Mouse (Mus musculus) granulocyte monocyte progenitor cell, adult 5-6 weeks (primary cell): ENCODE results near the gene H2-Eb1. TPM values are rescaled to one million over a fixed set of nuclear protein-coding genes. Genes with fewer than 3 reads are reported as not detected.

Experiments used
- ATAC-seq: replicated peaks from 2 replicates; pipeline ENCODE4 v1.8.0; 2016; ENCODE audit warnings: mild to moderate bottlenecking, moderate TSS enrichment, inconsistent platforms; ENCODE audit not compliant: poor library complexity, severe bottlenecking
- total RNA-seq, 2 experiments: library from RNA; stranded (forward) in 1 of 2; stranded (reverse) in 1 of 2; fragments of 200-712, 200-1000 nt in 1 of 2; fragments of >200 nt in 1 of 2; fragmentation: Nextera tagmentation in 1 of 2; gene quantifications; 2 replicates each; pipeline ENCODE4 v1.2.3; 2014 to 2017

H2-Eb1 gene
- total RNA-seq, 2 experiments from 2014 or later: 2.6 TPM; not detected in 1

DNA sequence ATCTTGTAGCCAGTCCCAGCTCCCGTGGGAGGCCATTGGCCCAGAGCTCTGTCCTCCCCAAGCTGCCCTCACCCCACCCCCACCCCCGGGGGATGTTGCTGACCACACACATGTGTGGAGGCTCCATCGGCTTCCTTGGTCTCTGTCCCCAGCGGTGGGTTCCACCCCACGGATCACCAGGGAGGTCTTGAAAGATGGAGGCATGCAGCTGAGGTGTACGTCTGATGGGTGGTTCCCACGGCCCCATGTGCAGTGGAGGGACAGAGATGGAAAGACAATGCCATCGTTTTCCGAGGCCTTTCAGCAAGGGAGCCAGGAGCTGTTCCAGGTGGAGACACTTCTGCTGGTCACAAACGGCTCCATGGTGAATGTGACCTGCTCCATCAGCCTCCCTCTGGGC lies 59.4 kb downstream of the H2-Eb1 start:
- no peak for ATAC-seq

Other genes starting within 250 kb of the H2-Eb1 start
- 6.4 and 15.0 TPM in 2 replicates for gene H2-Oa, start 213.5 kb upstream of the H2-Eb1 start, total RNA-seq (2014; fragmentation: Nextera tagmentation)
- 1.7 and 7.6 TPM in 2 replicates for gene H2-Oa, start 213.5 kb upstream of the H2-Eb1 start, total RNA-seq (2017)
- 97.2 and 116 TPM in 2 replicates for gene H2-DMa, start 186.3 kb upstream of the H2-Eb1 start, total RNA-seq (2014; fragmentation: Nextera tagmentation)
- gene H2-DMa, start 186.3 kb upstream of the H2-Eb1 start, total RNA-seq (2017): 40.2 and 41.8 TPM in 2 replicates
- 165 and 218 TPM in 2 replicates for gene Brd2, start 183.2 kb upstream of the H2-Eb1 start, total RNA-seq (2014; fragmentation: Nextera tagmentation)
- gene Brd2, start 183.2 kb upstream of the H2-Eb1 start, total RNA-seq (2017): 273 and 284 TPM in 2 replicates
- 3.2 and 3.6 TPM in 2 replicates for gene H2-DMb2, start 162.6 kb upstream of the H2-Eb1 start, total RNA-seq (2014; fragmentation: Nextera tagmentation)
- 3.8 and 7.1 TPM in 2 replicates for gene H2-DMb2, start 162.6 kb upstream of the H2-Eb1 start, total RNA-seq (2017)
- 55.3 and 56.9 TPM in 2 replicates for gene H2-DMb1, start 152.8 kb upstream of the H2-Eb1 start, total RNA-seq (2014; fragmentation: Nextera tagmentation)
- gene H2-DMb1, start 152.8 kb upstream of the H2-Eb1 start, total RNA-seq (2017): 47.9 and 48.5 TPM in 2 replicates
- 45.4 and 60.7 TPM in 2 replicates for gene Tap1, start 118.3 kb upstream of the H2-Eb1 start, total RNA-seq (2014; fragmentation: Nextera tagmentation)
- 81.6 and 89.7 TPM in 2 replicates for gene Tap1, start 118.3 kb upstream of the H2-Eb1 start, total RNA-seq (2017)
- gene Psmb9, start 118.1 kb upstream of the H2-Eb1 start, total RNA-seq (2014; fragmentation: Nextera tagmentation): 144 and 147 TPM in 2 replicates
- 103 and 141 TPM in 2 replicates for gene Psmb9, start 118.1 kb upstream of the H2-Eb1 start, total RNA-seq (2017)
- gene Psmb8, start 108.1 kb upstream of the H2-Eb1 start, total RNA-seq (2014; fragmentation: Nextera tagmentation): 391 and 417 TPM in 2 replicates
- 462 and 464 TPM in 2 replicates for gene Psmb8, start 108.1 kb upstream of the H2-Eb1 start, total RNA-seq (2017)
- 23.2 and 40.2 TPM in 2 replicates for gene Tap2, start 102.3 kb upstream of the H2-Eb1 start, total RNA-seq (2014; fragmentation: Nextera tagmentation)
- 62.7 and 69.6 TPM in 2 replicates for gene Tap2, start 102.3 kb upstream of the H2-Eb1 start, total RNA-seq (2017)
- 8.3 and 13.9 TPM in 2 replicates for gene H2-Ob, start 67.0 kb upstream of the H2-Eb1 start, total RNA-seq (2014; fragmentation: Nextera tagmentation)
- gene H2-Ob, start 67.0 kb upstream of the H2-Eb1 start, total RNA-seq (2017): 2.1 and 2.3 TPM in 2 replicates
- gene H2-Ab1, start 48.2 kb upstream of the H2-Eb1 start, total RNA-seq (2014; fragmentation: Nextera tagmentation): 15.3 and 35.8 TPM in 2 replicates
- 32.7 and 40.7 TPM in 2 replicates for gene H2-Ab1, start 48.2 kb upstream of the H2-Eb1 start, total RNA-seq (2017)
- gene H2-Aa, start 18.0 kb upstream of the H2-Eb1 start, total RNA-seq (2014; fragmentation: Nextera tagmentation): 2.4 and 6.9 TPM in 2 replicates
- 2.4 and 4.8 TPM in 2 replicates for gene H2-Aa, start 18.0 kb upstream of the H2-Eb1 start, total RNA-seq (2017)
- gene H2-Eb2, start 19.8 kb downstream of the H2-Eb1 start, total RNA-seq (2014; fragmentation: Nextera tagmentation): not detected in 2 replicates
- not detected in 2 replicates for gene H2-Eb2, start 19.8 kb downstream of the H2-Eb1 start, total RNA-seq (2017)
- gene Btnl2, start 49.0 kb downstream of the H2-Eb1 start, total RNA-seq (2014; fragmentation: Nextera tagmentation): not detected in 2 replicates
- gene Btnl2, start 49.0 kb downstream of the H2-Eb1 start, total RNA-seq (2017): not detected in 2 replicates
- not detected in 2 replicates for gene Btnl1, start 71.3 kb downstream of the H2-Eb1 start, total RNA-seq (2014; fragmentation: Nextera tagmentation)
- gene Btnl1, start 71.3 kb downstream of the H2-Eb1 start, total RNA-seq (2017): not detected in 2 replicates
- gene BC051142, start 93.0 kb downstream of the H2-Eb1 start, total RNA-seq (2014; fragmentation: Nextera tagmentation): not detected in 2 replicates
- gene BC051142, start 93.0 kb downstream of the H2-Eb1 start, total RNA-seq (2017): 0.21 TPM in 1 of 2 replicates, not detected in the other
- not detected in 2 replicates for gene Btnl4, start 171.5 kb downstream of the H2-Eb1 start, total RNA-seq (2014; fragmentation: Nextera tagmentation)
- not detected in 2 replicates for gene Btnl4, start 171.5 kb downstream of the H2-Eb1 start, total RNA-seq (2017)
- gene Btnl6, start 211.5 kb downstream of the H2-Eb1 start, total RNA-seq (2014; fragmentation: Nextera tagmentation): not detected in 2 replicates
- gene Btnl6, start 211.5 kb downstream of the H2-Eb1 start, total RNA-seq (2017): not detected in 2 replicates